Mouse (Mus musculus) embryonic facial prominence, embryonic 12.5 days (tissue): ENCODE data around the gene Dok7. TPM values are rescaled to one million over a fixed set of nuclear protein-coding genes. Genes with fewer than 3 reads are reported as not detected.

Source experiments
- ATAC-seq: fragments of 200-750 bp; cut with Nextera tagmentation; 2 replicates; pipeline ENCODE4 v1.8.0; 2017; ENCODE audit not compliant: insufficient number of reproducible peaks, insufficient read depth, low FRiP score, low TSS enrichment
- H3K27ac ChIP-seq: fragments of 300-500 bp; sonication (generic); 2 replicates; pipeline ENCODE4 v1.5.1; 2016; ENCODE audit warnings: mild to moderate bottlenecking
- H3K27me3 ChIP-seq: fragments of 300-500 bp; sonication (generic); 2 replicates; pipeline ENCODE4 v1.6.1; 2016; ENCODE audit warnings: mild to moderate bottlenecking, moderate library complexity
- H3K36me3 ChIP-seq: fragments of 300-500 bp; sonication (generic); 2 replicates; pipeline ENCODE4 v1.6.1; 2016; ENCODE audit warnings: mild to moderate bottlenecking
- H3K4me1 ChIP-seq: fragments of 300-500 bp; sonication (generic); 2 replicates; pipeline ENCODE4 v1.6.1; 2016
- H3K4me2 ChIP-seq: fragments of 300-500 bp; sonication (generic); replicated peaks from 2 replicates; pipeline ENCODE4 v1.6.1; 2016; ENCODE audit warnings: mild to moderate bottlenecking, moderate library complexity
- H3K4me3 ChIP-seq: fragments of 300-500 bp; sonication (generic); 2 replicates; pipeline ENCODE4 v1.5.1; 2016; ENCODE audit warnings: mild to moderate bottlenecking
- H3K9ac ChIP-seq: fragments of 300-500 bp; sonication (generic); 2 replicates; pipeline ENCODE4 v1.6.1; 2016; ENCODE audit warnings: mild to moderate bottlenecking, moderate library complexity
- H3K9me3 ChIP-seq: fragments of 300-500 bp; sonication (generic); 2 replicates; pipeline ENCODE4 v1.6.1; 2016; ENCODE audit warnings: mild to moderate bottlenecking, moderate library complexity
- whole genome bisulfite sequencing: fragments of 180-500 bp; shearing (Covaris S2); methylation state at CpG from one replicate; pipeline ENCODE4 v1.1.7; 2016; 5-methylcytosine and 5-hydroxymethylcytosine counted together
- microRNA-seq: library from miRNA; unstranded; fragments of <30 nt; microRNA quantifications from one replicate; pipeline ENCODE4, GENCODE M21; 2017
- polyA plus RNA-seq: library from polyadenylated mRNA; unstranded; fragments of >200 nt; fragmentation: Nextera tagmentation; extraction: Ambion mirVana; gene quantifications from 2 replicates; pipeline ENCODE4 v1.2.1, GENCODE M21; 2016

Gene Dok7
- polyA plus RNA-seq, 1 experiment from 2014 or later: 2.0 TPM

- no peaks in the 10 kb centered on the region for H3K4me1 ChIP-seq
- H3K9me3 ChIP-seq: no peaks in the 10 kb centered on the region
- ATAC-seq: no peak
- H3K27ac ChIP-seq: no peak overlapping the region
- no peak overlapping the region for H3K9ac ChIP-seq
- no peaks in the 10 kb centered on the region for H3K27me3 ChIP-seq
- no peak overlapping the region for H3K4me2 ChIP-seq
- no peaks in the 10 kb centered on the region for H3K36me3 ChIP-seq
- H3K4me3 ChIP-seq: no peak overlapping the region
- WGBS: 90% methylated on average over 16 of the region's 16 CpGs
These were observed 72.6 kb downstream of the Dok7 start for GRCm38 (mm10) chr5:35129208-35129607.

GRCm38 (mm10) chr5:35129767-35130191 is 73.2 kb downstream of the Dok7 start:
- no peak overlapping the region for H3K4me2 ChIP-seq
- H3K9me3 ChIP-seq: no peaks in the 10 kb centered on the region
- WGBS: 91% methylated on average over 7 of the region's 7 CpGs
- no peak overlapping the region for H3K27ac ChIP-seq
- H3K9ac ChIP-seq: no peak overlapping the region
- no peaks in the 10 kb centered on the region for H3K36me3 ChIP-seq
- no peaks in the 10 kb centered on the region for H3K27me3 ChIP-seq
- H3K4me3 ChIP-seq: no peak overlapping the region
- no peaks in the 10 kb centered on the region for H3K4me1 ChIP-seq
- no peak for ATAC-seq

- ATAC-seq: no peak
- H3K36me3 ChIP-seq: no peaks in the 10 kb centered on the region
- H3K27me3 ChIP-seq: no peaks in the 10 kb centered on the region
- H3K4me3 ChIP-seq: no peak overlapping the region
- no peaks in the 10 kb centered on the region for H3K4me1 ChIP-seq
- no peak overlapping the region for H3K4me2 ChIP-seq
- no peak overlapping the region for H3K27ac ChIP-seq
- no peaks in the 10 kb centered on the region for H3K9me3 ChIP-seq
- no peak overlapping the region for H3K9ac ChIP-seq
- WGBS: 26% methylated on average over 1 of the region's 1 CpGs
These were observed 74.7 kb downstream of the Dok7 start for GRCm38 (mm10) chr5:35131237-35131636.

- H3K27ac ChIP-seq: no peak overlapping the region
These were observed 75.2 kb downstream of the Dok7 start for GRCm38 (mm10) chr5:35131773-35132172.

GRCm38 (mm10) chr5:35132278-35132980 is 75.9 kb downstream of the Dok7 start:
- Histone ChIP-seq H3K9ac (no peak overlapping the region), H3K4me1 (no peaks in the 10 kb centered on the region), H3K4me2 (no peak overlapping the region), H3K4me3 (no peak overlapping the region), H3K27ac (no peak overlapping the region), H3K36me3 (no peaks in the 10 kb centered on the region), H3K9me3 (no peaks in the 10 kb centered on the region), H3K27me3 (no peaks in the 10 kb centered on the region)
- WGBS: 91% methylated on average over 9 of the region's 9 CpGs
- no peak for ATAC-seq

More at GRCm38 (mm10) chr5:35131773-35132172, 75.2 kb downstream of the Dok7 start:
- ATAC-seq: peak; percentile 50; the same call in 1 of the 2 replicates
- Histone ChIP-seq H3K4me1 (no peaks in the 10 kb centered on the region), H3K36me3 (no peaks in the 10 kb centered on the region), H3K4me3 (no peak overlapping the region), H3K27me3 (no peaks in the 10 kb centered on the region), H3K9ac (no peak overlapping the region), H3K4me2 (no peak overlapping the region), H3K9me3 (no peaks in the 10 kb centered on the region)
- WGBS: 6% methylated on average over 7 of the region's 7 CpGs

- 86% methylated on average over 4 of the region's 4 CpGs for WGBS
- H3K9ac ChIP-seq: no peak overlapping the region
- no peak overlapping the region for H3K4me3 ChIP-seq
- no peaks in the 10 kb centered on the region for H3K4me1 ChIP-seq
- H3K9me3 ChIP-seq: no peaks in the 10 kb centered on the region
- no peak for ATAC-seq
- H3K27ac ChIP-seq: no peak overlapping the region
- no peak overlapping the region for H3K4me2 ChIP-seq
- H3K27me3 ChIP-seq: no peaks in the 10 kb centered on the region
- H3K36me3 ChIP-seq: no peaks in the 10 kb centered on the region
These were observed 76.9 kb downstream of the Dok7 start for GRCm38 (mm10) chr5:35133468-35133867.

GRCm38 (mm10) chr5:35134286-35134685 is 77.7 kb downstream of the Dok7 start:
- H3K27me3 ChIP-seq: no peaks in the 10 kb centered on the region
- H3K4me2 ChIP-seq: no peak overlapping the region
- no peak overlapping the region for H3K27ac ChIP-seq
- no peaks in the 10 kb centered on the region for H3K9me3 ChIP-seq
- 68% methylated on average over 3 of the region's 3 CpGs for WGBS
- no peaks in the 10 kb centered on the region for H3K4me1 ChIP-seq
- no peak overlapping the region for H3K4me3 ChIP-seq
- ATAC-seq: no peak
- no peaks in the 10 kb centered on the region for H3K36me3 ChIP-seq
- H3K9ac ChIP-seq: no peak overlapping the region

- Histone ChIP-seq H3K9ac (no peak overlapping the region), H3K27ac (no peak overlapping the region)
- WGBS: 74% methylated on average over 5 of the region's 5 CpGs
These were observed 79.3 kb downstream of the Dok7 start for GRCm38 (mm10) chr5:35135903-35136302.

More at GRCm38 (mm10) chr5:35135903-35136302, 79.3 kb downstream of the Dok7 start:
- no peaks in the 10 kb centered on the region for H3K4me1 ChIP-seq
- no peak overlapping the region for H3K4me3 ChIP-seq
- H3K4me2 ChIP-seq: no peak overlapping the region
- no peaks in the 10 kb centered on the region for H3K9me3 ChIP-seq
- no peak for ATAC-seq
- H3K36me3 ChIP-seq: no peaks in the 10 kb centered on the region
- no peaks in the 10 kb centered on the region for H3K27me3 ChIP-seq

Small RNAs within 50 kb of the gene (microRNA-seq; reads per million reads assigned to microRNA genes)
- gene Mir3097: 7.6 reads per million, percentile 24 among the genes with 10 or more reads in this experiment

Other genes starting within 250 kb of the Dok7 start
- 0.59 and 1.3 TPM in 2 replicates for gene Msantd1, start 148.8 kb upstream of the Dok7 start, polyA plus RNA-seq
- 55.0 and 56.3 TPM in 2 replicates for gene Rgs12, start 107.3 kb upstream of the Dok7 start, polyA plus RNA-seq
- 0.67 and 0.90 TPM in 2 replicates for gene Hgfac, start 15.3 kb upstream of the Dok7 start, polyA plus RNA-seq
- gene Lrpap1, start 49.0 kb downstream of the Dok7 start, polyA plus RNA-seq: 113 and 115 TPM in 2 replicates
- gene Adra2c, start 221.6 kb downstream of the Dok7 start, polyA plus RNA-seq: 0.24 and 0.33 TPM in 2 replicates